Mouse (Mus musculus): ENCODE data around the gene Ttc27. TPM values are rescaled to one million over a fixed set of nuclear protein-coding genes. Genes with fewer than 3 reads are reported as not detected.

Ttc27 gene
- polyA plus RNA-seq, 1 experiment from 2014 or later = 25.9 TPM

DNA sequence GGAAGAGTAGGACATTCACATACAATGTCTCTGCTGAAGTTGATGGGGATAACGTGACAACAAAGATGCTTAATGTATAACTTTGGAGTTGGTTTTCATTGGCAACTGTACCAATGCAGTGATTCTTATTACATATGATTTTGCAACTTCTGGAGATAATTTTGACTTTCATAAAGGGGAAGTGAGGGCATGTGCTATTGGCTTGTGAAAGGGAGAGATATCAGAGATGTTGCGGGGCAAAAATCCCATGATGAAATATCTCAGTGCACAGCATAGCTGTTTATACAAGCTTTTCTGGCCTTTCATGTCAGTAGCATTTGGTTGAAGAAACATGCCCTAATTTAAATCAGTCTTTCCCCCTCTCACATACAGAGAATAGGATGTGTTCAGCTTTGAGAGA lies 86.3 kb downstream of the Ttc27 start:
- no peak for ATAC-seq (ENCODE audit: insufficient number of reproducible peaks, insufficient read depth, low FRiP score, low TSS enrichment)
- Histone ChIP-seq H3K4me1 (no peaks in the 10 kb centered on the region), H3K4me2 (replicated peaks) (no peak overlapping the region), H3K36me3 (peaks cover 4% of the 10 kb centered on the region; the same call in 1 of the 2 replicates), H3K4me3 (no peak overlapping the region), H3K9ac (no peak overlapping the region), H3K27me3 (no peaks in the 10 kb centered on the region), H3K27ac (no peak overlapping the region), H3K9me3 (no peaks in the 10 kb centered on the region)
- 91% methylated on average over 2 of the region's 2 CpGs for whole genome bisulfite sequencing

DNA sequence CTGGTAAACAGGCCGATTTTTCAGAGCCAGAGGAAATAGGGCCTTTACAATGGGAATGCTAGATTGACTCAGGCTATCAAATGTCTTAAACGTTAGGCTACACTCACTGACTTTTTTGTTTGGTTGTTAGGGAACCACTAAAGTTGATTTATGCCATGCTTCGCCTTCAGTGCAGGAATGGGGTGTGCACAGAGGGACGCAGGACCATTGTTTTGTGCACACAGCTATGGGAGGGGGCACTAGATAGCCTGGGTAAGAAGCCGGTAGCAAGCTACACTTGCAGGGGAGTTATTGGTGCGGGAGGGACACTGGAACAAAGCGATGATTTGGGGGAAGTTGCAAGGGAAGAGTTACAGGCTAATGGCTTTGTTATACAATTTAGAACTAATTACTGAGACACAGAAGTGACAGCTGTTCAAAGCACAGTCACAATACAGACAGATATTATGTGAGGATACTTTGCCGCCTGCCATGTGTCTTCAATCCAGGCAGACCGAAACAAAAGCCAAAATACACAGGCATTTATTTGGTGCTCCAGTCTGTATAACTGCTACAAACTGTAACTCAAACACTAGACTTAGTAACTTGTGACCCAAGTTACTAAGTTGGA lies 86.9 kb downstream of the Ttc27 start:
- no peak overlapping the region for H3K4me2 ChIP-seq (replicated peaks)
- no peak overlapping the region for H3K27ac ChIP-seq
- H3K4me3 ChIP-seq = no peak overlapping the region
- H3K36me3 ChIP-seq = peaks cover 3% of the 10 kb centered on the region; the same call in 1 of the 2 replicates
- no peaks in the 10 kb centered on the region for H3K27me3 ChIP-seq
- H3K4me1 ChIP-seq = no peaks in the 10 kb centered on the region
- 62% methylated on average over 9 of the region's 9 CpGs for WGBS
- H3K9me3 ChIP-seq = no peaks in the 10 kb centered on the region
- no peak for ATAC-seq (ENCODE audit: insufficient number of reproducible peaks, insufficient read depth, low FRiP score, low TSS enrichment)
- H3K9ac ChIP-seq = no peak overlapping the region

DNA sequence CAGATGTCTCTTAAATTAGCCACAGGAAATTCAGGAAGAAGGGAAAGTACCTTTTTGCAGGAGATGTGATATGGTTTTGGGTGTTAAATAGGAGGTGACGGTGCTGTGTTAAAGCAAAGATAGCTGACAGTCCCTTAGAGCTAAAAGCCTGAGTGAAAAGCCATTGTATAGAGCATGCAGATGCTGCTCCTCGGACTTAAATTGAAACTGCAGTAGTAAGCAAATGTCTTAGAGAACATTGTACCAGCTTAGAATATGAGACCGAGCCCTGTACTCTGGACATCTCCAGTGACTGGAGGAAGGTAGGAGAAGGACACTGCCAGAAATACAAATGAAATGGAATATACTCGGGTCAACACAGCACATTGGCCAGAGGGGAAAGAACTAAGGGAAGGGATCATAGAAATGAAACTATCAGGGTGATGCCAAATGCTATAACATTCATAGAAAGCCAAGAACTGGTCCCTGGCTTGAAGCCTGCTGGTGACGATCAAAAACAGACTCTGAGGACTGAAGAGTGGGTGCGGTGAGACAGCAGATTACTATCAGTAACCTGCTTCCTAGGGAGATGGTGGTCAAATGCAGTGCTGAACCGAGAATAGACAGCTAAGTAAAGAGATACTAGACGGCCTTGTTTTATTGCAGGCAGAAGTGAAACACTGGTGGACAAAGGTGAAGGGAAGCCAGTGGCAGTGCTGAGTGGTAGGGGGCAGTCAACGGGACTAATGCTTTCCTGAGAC lies 90.1 kb downstream of the Ttc27 start:
- Histone ChIP-seq H3K9me3 (no peaks in the 10 kb centered on the region), H3K27ac (no peak overlapping the region), H3K27me3 (no peaks in the 10 kb centered on the region), H3K4me1 (no peaks in the 10 kb centered on the region), H3K9ac (no peak overlapping the region), H3K36me3 (no peaks in the 10 kb centered on the region), H3K4me3 (no peak overlapping the region), H3K4me2 (replicated peaks) (no peak overlapping the region)
- ATAC-seq (ENCODE audit: insufficient number of reproducible peaks, insufficient read depth, low FRiP score, low TSS enrichment) = no peak
- WGBS = 81% methylated on average over 9 of the region's 9 CpGs

DNA sequence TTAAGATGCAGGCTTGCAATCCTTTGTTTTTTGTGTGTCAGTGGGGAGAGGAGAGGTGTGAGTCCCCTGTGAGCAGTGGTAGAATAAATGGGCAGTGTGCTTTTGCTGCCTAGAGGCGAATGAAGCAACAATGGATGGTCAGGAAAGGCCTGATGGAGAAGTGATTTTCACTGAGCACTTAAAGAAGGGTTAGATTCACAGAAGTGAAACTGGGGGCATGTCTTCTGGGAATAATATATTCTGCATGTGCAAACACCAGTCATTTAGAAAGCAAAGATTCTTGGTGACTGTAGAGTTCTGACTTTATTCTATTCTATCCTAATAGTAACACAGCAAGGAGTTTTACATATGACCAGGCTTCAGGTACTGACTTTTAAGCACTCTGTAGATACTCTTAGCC lies 90.8 kb downstream of the Ttc27 start:
- ATAC-seq (ENCODE audit: insufficient number of reproducible peaks, insufficient read depth, low FRiP score, low TSS enrichment) = no peak
- no peak overlapping the region for H3K4me2 ChIP-seq (replicated peaks)
- no peak overlapping the region for H3K4me3 ChIP-seq
- H3K36me3 ChIP-seq = no peaks in the 10 kb centered on the region
- WGBS = 68% methylated on average over 1 of the region's 1 CpGs
- H3K27ac ChIP-seq = no peak overlapping the region
- no peaks in the 10 kb centered on the region for H3K9me3 ChIP-seq
- H3K27me3 ChIP-seq = no peaks in the 10 kb centered on the region
- no peak overlapping the region for H3K9ac ChIP-seq
- no peaks in the 10 kb centered on the region for H3K4me1 ChIP-seq

DNA sequence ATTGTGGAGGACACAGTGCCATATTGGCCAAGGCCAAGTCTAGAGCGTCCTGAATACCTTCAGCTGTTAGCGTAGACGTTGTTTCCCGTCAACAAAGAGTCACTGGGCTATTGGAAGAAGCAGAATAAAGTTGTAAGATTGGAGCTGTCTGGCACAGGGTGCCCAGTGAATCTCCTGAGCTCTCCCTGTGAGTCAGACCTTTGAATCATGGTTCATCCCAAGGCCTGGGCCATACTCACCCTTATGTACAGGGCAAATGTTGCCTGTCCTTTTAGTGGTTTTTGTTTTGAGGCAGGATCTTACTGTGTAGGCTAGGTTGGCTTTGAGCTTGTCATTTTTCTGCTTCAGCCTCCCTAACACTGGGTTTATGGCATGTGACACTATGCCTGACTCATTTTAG lies 91.4 kb downstream of the Ttc27 start:
- H3K9ac ChIP-seq = no peak overlapping the region
- H3K9me3 ChIP-seq = no peaks in the 10 kb centered on the region
- ATAC-seq (ENCODE audit: insufficient number of reproducible peaks, insufficient read depth, low FRiP score, low TSS enrichment) = no peak
- H3K4me1 ChIP-seq = no peaks in the 10 kb centered on the region
- 93% methylated on average over 4 of the region's 4 CpGs for WGBS
- no peaks in the 10 kb centered on the region for H3K36me3 ChIP-seq
- H3K27ac ChIP-seq = no peak overlapping the region
- no peak overlapping the region for H3K4me2 ChIP-seq (replicated peaks)
- no peaks in the 10 kb centered on the region for H3K27me3 ChIP-seq
- H3K4me3 ChIP-seq = no peak overlapping the region

DNA sequence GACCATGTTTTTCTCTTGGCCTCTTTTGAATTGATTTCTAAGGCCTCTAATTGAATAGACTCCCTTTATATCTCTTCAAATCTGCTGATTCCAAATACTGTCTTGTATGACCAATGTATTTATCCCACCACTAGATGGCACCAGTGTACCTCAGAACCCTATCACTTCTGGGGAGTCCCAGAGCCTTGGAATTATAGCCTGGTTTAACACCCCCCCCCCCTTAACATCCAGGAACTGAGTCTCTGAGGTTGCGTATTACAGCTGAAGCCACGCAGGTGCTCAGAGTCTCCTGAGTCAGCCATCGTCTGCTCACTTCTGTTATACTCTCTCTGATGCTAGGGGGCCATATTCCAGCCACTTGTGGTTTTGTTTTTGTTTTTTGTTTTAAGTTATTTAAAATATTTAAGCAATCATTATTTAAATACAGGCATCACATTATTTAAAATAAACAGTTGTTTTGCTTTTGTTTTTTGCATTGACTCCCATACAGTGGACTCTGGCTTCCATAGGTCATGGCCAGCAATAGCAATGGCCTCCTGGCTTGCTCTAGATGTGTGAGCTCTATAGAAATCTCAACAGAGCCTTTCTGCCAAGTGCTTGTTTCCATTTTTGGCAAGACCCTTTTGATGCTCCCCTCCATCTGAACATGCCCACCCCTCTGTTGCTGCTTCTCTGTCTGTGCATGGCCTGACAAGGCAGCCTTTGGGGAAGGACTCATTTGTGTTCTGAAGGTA lies 93.5 kb downstream of the Ttc27 start:
- Histone ChIP-seq H3K9me3 (no peaks in the 10 kb centered on the region), H3K4me3 (no peak overlapping the region), H3K36me3 (no peaks in the 10 kb centered on the region), H3K9ac (no peak overlapping the region), H3K4me1 (no peaks in the 10 kb centered on the region), H3K4me2 (replicated peaks) (no peak overlapping the region), H3K27ac (no peak overlapping the region), H3K27me3 (no peaks in the 10 kb centered on the region)
- ATAC-seq (ENCODE audit: insufficient number of reproducible peaks, insufficient read depth, low FRiP score, low TSS enrichment) = no peak
- 44% methylated on average over 3 of the region's 3 CpGs for WGBS

DNA sequence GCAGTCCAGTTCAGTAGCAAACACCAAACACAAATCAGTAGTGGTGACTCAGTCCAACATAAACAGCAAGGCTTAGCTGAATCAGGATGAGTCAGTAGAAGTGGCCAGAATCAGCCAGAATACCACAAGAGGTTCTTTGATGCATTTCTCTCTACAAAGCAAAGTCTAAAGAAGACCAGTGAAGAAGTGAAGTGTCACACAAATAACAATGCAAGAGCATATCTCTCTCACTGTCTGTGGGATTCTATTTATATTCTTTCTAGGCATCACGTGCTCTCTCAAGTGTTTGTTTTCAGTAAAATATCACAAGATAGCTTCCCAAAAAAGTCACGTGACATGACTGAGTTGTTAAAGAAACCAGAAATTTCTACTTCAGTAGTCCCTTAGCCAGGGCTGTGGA lies 102.2 kb downstream of the Ttc27 start:
- Histone ChIP-seq H3K9ac (no peak overlapping the region), H3K9me3 (peaks cover 2% of the 10 kb centered on the region; the same call in 1 of the 2 replicates), H3K4me1 (no peaks in the 10 kb centered on the region), H3K4me2 (replicated peaks) (no peak overlapping the region), H3K36me3 (no peaks in the 10 kb centered on the region), H3K27ac (no peak overlapping the region), H3K27me3 (no peaks in the 10 kb centered on the region), H3K4me3 (no peak overlapping the region)
- 83% methylated on average over 2 of the region's 2 CpGs for WGBS
- ATAC-seq (ENCODE audit: insufficient number of reproducible peaks, insufficient read depth, low FRiP score, low TSS enrichment) = no peak

DNA sequence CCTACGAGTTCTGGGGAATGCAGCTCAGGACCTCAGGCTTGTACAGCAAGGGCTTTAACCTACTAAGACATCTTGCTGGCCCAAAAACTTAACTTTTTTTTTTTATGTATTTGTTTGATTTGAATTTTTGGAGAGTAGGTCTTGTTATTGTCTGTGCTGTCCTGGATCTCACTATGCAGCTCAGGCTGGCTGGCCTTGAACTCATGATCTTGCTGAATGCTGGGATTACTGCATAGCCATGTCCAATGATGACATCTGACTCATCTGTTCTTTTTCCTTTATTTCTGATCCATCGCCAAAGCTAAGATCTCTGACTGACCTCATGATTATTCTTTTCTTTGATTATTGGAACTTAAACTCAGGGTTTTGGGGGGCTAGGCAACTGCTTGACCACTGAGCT lies 113.3 kb downstream of the Ttc27 start:
- Histone ChIP-seq H3K9ac (no peak overlapping the region), H3K27ac (no peak overlapping the region), H3K9me3 (no peaks in the 10 kb centered on the region), H3K27me3 (no peaks in the 10 kb centered on the region), H3K4me1 (no peaks in the 10 kb centered on the region), H3K36me3 (no peaks in the 10 kb centered on the region), H3K4me2 (replicated peaks) (no peak overlapping the region), H3K4me3 (no peak overlapping the region)
- no peak for ATAC-seq (ENCODE audit: insufficient number of reproducible peaks, insufficient read depth, low FRiP score, low TSS enrichment)
- WGBS = 93% methylated on average over 2 of the region's 2 CpGs

DNA sequence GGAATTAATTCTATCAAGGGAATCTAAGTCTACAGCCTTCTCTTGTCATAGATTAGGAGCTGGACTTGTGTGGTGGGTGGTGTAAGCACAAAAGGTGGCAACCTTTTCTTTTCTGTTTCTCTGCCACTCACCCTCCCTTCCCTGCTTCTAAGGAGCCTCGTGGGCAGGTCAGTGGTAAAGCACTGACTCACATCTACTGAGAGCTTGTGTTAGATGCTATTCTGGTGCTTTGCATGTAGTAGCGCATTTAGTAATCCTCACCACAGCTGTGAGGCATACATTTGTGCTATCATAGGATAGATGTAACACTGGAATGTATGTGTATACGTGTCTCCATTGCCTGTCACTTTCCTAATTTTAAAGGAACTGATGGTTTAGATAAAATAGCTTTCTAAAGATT lies 124.2 kb downstream of the Ttc27 start:
- Histone ChIP-seq H3K4me3 (no peak overlapping the region), H3K4me2 (replicated peaks) (no peak overlapping the region), H3K9ac (no peak overlapping the region), H3K4me1 (0 out of 2 replicates have a peak, but pooled peaks cover 8% of the 10 kb centered on the region), H3K27me3 (no peaks in the 10 kb centered on the region), H3K36me3 (no peaks in the 10 kb centered on the region), H3K9me3 (no peaks in the 10 kb centered on the region), H3K27ac (no peak overlapping the region)
- 89% methylated on average over 3 of the region's 3 CpGs for WGBS
- ATAC-seq (ENCODE audit: insufficient number of reproducible peaks, insufficient read depth, low FRiP score, low TSS enrichment) = no peak

DNA sequence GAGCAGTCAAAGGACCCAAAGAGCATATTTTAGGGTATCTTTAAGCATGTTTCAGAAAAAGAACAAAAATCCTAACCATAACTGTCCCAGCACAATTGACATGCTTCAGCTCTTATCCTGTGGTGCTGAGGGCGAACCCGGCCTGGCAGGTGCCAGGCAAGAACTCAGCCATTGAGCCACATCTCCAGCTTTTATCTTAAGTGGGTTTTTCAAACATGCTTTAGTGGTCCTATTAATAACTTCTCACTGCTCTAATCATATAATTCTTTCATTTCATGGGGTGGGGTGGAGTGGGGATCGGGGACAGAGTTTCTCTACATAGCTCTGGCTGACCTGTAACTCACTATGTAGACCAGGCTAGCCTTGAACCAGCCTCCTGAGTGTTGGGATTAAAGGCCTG lies 125.1 kb downstream of the Ttc27 start:
- Histone ChIP-seq H3K4me2 (replicated peaks) (no peak overlapping the region), H3K4me3 (no peak overlapping the region), H3K9me3 (no peaks in the 10 kb centered on the region), H3K36me3 (no peaks in the 10 kb centered on the region), H3K4me1 (0 out of 2 replicates have a peak, but pooled peaks cover 8% of the 10 kb centered on the region), H3K27ac (no peak overlapping the region), H3K9ac (no peak overlapping the region), H3K27me3 (no peaks in the 10 kb centered on the region)
- 90% methylated on average over 3 of the region's 3 CpGs for WGBS
- ATAC-seq (ENCODE audit: insufficient number of reproducible peaks, insufficient read depth, low FRiP score, low TSS enrichment) = no peak

DNA sequence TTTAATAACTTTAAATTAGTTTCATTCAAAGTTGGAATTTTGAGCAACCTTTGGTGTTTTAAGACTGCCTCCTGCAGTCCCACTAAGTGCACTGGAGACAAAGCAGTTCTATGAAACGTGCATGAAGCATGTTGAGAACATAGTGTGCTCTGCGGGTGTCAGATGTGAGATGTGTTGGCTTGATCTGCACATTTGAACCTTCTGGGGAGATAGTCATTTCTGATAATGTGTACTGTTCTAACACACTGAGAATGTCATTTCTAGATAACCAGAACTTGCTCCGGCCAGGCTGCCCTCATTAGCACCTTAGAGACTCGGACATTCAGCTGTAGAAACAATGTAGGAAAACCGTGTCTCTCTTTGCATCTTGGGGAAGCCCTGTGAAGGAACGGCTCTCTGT lies 126.0 kb downstream of the Ttc27 start:
- Histone ChIP-seq H3K9ac (no peak overlapping the region), H3K36me3 (no peaks in the 10 kb centered on the region), H3K27me3 (no peaks in the 10 kb centered on the region), H3K4me1 (0 out of 2 replicates have a peak, but pooled peaks cover 8% of the 10 kb centered on the region), H3K4me3 (no peak overlapping the region), H3K27ac (no peak overlapping the region), H3K9me3 (no peaks in the 10 kb centered on the region), H3K4me2 (replicated peaks) (no peak overlapping the region)
- no peak for ATAC-seq (ENCODE audit: insufficient number of reproducible peaks, insufficient read depth, low FRiP score, low TSS enrichment)
- 89% methylated on average over 6 of the region's 6 CpGs for WGBS

Measured in embryonic facial prominence, embryonic 12.5 days (tissue).